Mouse (Mus musculus): Measurements from ENCODE around the gene Tmem223. TPM values are rescaled to one million over a fixed set of nuclear protein-coding genes. Genes with fewer than 3 reads are reported as not detected.
A peak's percentile ranks its signal among the peaks of the same experiment; 100 is the strongest.
"Not testable (repeated sequence)": the region's sequence is repeated elsewhere in the genome, so short reads cannot be mapped to it uniquely, and the experiment has no call there.

Gene Tmem223
- 179 and 185 TPM in 2 replicates for polyA plus RNA-seq (2016; fragmentation: Nextera tagmentation; extraction: Ambion mirVana)

DNA sequence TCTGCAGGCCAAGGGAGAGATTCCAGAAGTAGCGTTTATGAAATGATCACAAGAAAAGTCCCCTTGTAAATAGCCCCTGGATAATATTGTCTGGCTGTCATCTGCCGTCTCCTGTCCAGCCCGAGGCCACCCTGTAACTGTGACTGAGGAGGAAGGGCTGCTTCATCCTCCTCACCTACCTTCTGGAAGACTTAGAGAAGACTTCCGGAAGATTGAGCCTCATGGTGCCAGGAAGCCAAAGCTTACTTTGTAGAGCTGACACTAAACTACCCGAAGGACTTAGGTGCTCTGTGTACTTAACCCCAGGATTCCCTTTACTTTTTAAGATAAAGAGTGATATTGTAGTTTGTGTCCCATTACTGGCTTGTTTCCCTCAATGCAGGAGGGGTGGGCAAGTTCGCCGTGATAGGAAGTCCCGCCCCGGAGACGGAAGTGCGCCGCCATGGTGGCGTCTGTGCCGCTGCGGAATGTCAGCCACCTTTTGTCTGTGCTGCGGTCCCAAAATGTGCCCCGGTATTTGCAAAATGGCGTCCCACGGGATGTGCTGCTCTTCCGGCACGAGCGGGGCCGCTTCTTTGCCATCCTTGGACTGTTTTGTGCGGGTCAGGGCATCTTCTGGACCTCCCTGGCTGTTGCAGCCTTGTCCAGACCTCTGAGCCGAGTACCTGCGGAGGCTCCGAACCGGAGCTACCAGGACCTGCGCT is at the start of gene Tmem223:
Gene Tmem223, plus strand, starts transcription at position 430 of the 704 bp plus-strand sequence.
- 20% methylated on average over 29 of the region's 29 CpGs for WGBS
- Histone ChIP-seq H3K36me3 (replicated peaks) (peaks cover 75% of the 10 kb centered on the region), H3K9me3 (peaks cover 2% of the 10 kb centered on the region; the same call in 1 of the 2 replicates)

DNA sequence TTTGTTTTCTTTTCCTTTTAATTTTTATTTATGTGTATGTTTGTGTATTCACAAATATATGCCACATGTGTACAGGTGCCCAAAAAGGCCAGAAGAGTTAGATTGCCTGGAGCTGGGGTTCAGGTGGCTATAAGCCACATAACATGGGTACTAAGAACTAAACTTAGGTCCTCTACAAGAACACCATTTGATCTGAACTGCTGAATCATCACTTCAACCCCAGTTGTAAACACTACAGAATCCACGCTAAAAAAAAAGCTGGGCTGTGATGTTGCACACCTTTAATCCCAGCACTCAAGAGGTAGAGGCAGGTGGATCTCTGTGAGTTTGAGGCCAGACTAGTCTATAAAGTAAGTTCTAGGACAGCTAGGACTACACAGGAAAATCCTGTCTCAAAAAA is 49.4 kb upstream of the Tmem223 start:
- Histone ChIP-seq H3K4me3 (peak overlapping the region; percentile 83; the same call in 1 of the 2 replicates), H3K27me3 (replicated peaks; ENCODE audit: low read depth, poor library complexity, severe bottlenecking) (no peaks in the 10 kb centered on the region), H3K36me3 (replicated peaks) (peaks cover 25% of the 10 kb centered on the region), H3K27ac (replicated peaks) (no peak overlapping the region), H3K9me3 (no peaks in the 10 kb centered on the region), H3K4me1 (peaks cover 25% of the 10 kb centered on the region)
- DNase-seq (ENCODE audit: low spot score): no peak
- WGBS: 83% methylated on average over 1 of the region's 1 CpGs

More for the DNA sequence above, at the start of gene Tmem223:
- peak; percentile 86 for DNase-seq (ENCODE audit: low spot score)
- H3K27ac ChIP-seq (replicated peaks): peak within 1 kb of the TSS; percentile 97
- no peaks in the 10 kb centered on the region for H3K27me3 ChIP-seq (replicated peaks; ENCODE audit: low read depth, poor library complexity, severe bottlenecking)
- H3K4me1 ChIP-seq: peaks cover 38% of the 10 kb centered on the region
- H3K4me3 ChIP-seq: peak within 1 kb of the TSS; percentile 83

DNA sequence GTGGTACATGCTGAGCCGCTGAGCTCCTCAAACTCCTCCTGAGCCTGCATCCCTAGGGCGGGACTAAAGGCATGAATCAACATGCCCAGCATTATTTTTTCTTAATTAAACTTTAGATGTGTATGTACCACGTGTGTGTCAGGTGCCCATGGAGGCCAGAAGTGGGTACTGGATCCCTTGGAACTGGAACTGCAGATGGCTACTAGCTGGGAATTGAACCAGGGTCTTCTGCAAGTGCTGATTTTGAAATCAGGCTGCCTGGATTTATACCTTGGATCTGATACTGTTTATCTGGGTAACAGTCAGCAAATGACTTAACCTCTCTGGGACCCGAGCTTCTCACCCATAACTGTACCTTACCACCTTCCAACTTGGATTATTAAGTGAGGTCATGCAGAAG is 48.8 kb upstream of the Tmem223 start:
- peak overlapping the region; percentile 96; the same call in 1 of the 2 replicates for H3K27ac ChIP-seq (replicated peaks)
- no peaks in the 10 kb centered on the region for H3K9me3 ChIP-seq
- peaks cover 25% of the 10 kb centered on the region for H3K4me1 ChIP-seq
- H3K36me3 ChIP-seq (replicated peaks): peaks cover 32% of the 10 kb centered on the region
- WGBS: 70% methylated on average over 4 of the region's 4 CpGs
- peak overlapping the region; percentile 83 for H3K4me3 ChIP-seq
- H3K27me3 ChIP-seq (replicated peaks; ENCODE audit: low read depth, poor library complexity, severe bottlenecking): no peaks in the 10 kb centered on the region
- no peak for DNase-seq (ENCODE audit: low spot score)

DNA sequence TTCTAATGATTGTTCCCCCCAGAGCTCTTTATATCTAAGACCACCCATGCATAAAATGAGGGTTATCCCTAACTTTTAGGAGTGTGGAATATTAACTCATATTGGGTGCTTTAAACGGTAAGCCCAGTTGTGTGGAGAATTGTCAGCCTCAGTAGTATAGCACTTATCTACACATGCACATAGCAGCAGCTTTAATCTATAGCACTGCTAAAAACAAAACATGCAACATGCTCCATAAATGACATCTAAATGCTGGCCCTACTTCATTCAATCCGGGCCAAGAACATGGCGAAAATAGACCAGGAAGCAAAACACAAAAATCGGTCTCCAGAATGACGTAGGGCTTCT is 48.3 kb upstream of the Tmem223 start:
- peak overlapping the region; percentile 83 for H3K4me3 ChIP-seq
- H3K9me3 ChIP-seq: no peaks in the 10 kb centered on the region
- peaks cover 25% of the 10 kb centered on the region for H3K4me1 ChIP-seq
- H3K27me3 ChIP-seq (replicated peaks; ENCODE audit: low read depth, poor library complexity, severe bottlenecking): no peaks in the 10 kb centered on the region
- peak overlapping the region; percentile 96 for H3K27ac ChIP-seq (replicated peaks)
- DNase-seq (ENCODE audit: low spot score): no peak
- H3K36me3 ChIP-seq (replicated peaks): peaks cover 32% of the 10 kb centered on the region
- 3% methylated on average over 5 of the region's 5 CpGs for WGBS

DNA sequence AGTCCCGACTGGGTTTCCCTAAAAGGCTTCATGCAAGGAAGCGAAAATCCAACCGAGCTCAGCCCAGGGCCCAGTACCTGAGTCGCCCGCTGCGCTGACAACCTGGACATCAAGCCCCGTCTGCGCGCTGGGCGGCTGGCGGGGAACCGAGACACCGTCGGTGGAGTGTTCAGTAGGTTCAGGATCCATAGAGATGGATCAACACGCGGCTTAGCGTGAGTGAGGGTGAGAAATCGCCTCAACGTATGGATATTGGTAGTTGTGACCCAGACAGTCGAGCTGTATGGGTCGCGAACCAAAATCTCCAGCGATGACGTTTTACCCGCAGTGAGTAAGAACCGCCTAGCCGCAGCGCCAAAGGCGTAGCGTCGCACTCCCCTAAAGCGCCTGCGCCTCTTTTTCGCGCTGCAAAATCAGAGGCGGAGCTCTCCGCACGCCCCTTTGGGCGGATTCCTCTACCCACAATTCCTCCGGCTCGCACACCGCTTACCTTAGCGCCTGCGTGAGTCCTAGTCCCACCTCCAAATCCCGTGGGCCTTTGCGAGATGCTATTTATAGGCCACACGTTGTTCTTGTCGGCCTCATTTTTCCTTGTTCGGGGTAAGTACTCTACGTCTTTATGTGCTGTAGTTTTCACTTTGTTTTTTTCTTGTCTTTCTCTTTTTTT is 47.8 kb upstream of the Tmem223 start, which contains the start of gene Slc3a2:
Gene Slc3a2, minus strand, starts transcription at position 463 of the 667 bp plus-strand sequence.
- peak; percentile 97 for DNase-seq (ENCODE audit: low spot score)
- peaks cover 25% of the 10 kb centered on the region for H3K4me1 ChIP-seq
- peak within 1 kb of the TSS; percentile 83 for H3K4me3 ChIP-seq
- H3K36me3 ChIP-seq (replicated peaks): peaks cover 32% of the 10 kb centered on the region
- peak within 1 kb of the TSS; percentile 96 for H3K27ac ChIP-seq (replicated peaks)
- under 1% methylated on average over 50 of the region's 50 CpGs for WGBS
- no peaks in the 10 kb centered on the region for H3K27me3 ChIP-seq (replicated peaks; ENCODE audit: low read depth, poor library complexity, severe bottlenecking)
- no peaks in the 10 kb centered on the region for H3K9me3 ChIP-seq

DNA sequence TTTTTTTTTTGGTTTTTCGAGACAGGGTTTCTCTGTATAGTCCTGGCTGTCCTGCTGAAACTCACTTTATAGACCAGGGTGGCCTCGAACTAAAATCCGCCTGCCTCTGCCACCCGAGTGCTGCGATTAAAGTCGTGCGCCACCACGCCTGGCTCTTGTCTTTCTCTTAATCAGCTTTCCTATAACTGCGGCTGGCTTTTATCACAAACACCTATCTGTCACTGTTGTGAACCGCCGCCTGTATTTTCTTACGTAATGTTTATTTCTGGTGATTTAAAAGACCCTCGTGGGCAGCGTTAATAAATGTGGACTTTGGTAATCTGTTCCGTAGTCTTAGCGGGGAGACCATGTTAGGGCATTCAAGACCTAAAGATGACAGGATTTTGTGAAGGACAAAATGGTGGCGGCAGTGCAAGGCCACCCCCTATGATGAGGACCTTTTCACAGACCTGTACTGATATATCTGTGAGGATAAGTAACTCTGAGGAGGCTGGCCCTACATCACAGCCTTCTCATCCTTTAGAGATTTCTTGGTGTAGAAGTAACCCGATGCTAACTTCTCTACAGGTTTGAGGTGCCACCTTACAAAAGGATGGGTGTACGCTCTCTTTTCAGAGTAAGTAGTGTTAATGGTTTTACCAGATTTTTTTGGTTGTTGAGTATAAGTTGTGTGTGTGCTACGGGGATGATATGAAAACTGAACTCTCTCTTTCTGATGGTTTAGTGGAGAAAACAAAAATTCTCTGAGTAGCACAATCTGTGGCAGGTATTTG is 47.0 kb upstream of the Tmem223 start:
- Histone ChIP-seq H3K4me1 (peaks cover 25% of the 10 kb centered on the region), H3K36me3 (replicated peaks) (peaks cover 32% of the 10 kb centered on the region), H3K27ac (replicated peaks) (peak overlapping the region; percentile 96), H3K9me3 (no peaks in the 10 kb centered on the region), H3K27me3 (replicated peaks; ENCODE audit: low read depth, poor library complexity, severe bottlenecking) (no peaks in the 10 kb centered on the region), H3K4me3 (peak overlapping the region; percentile 83)
- WGBS: under 1% methylated on average over 20 of the region's 20 CpGs
- DNase-seq (ENCODE audit: low spot score): peak; percentile 26

DNA sequence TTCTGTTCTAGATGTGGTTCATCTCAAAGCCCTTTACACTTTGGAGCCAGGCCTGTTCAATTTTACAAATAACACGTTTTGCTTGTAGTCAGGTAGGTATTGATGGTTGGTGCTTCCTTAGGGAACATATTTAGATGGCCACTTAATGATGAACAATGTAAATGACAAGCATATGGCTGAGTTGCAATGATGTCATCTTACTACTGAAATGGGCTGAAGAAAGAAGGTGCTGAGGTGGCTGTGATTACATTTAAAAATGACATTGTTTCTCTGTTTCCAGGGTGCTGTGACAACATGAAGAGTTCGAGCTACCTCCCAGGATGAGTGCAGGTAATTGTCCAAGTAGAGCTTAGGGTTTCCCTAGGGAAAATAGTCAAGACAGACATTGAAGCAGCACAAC is 46.4 kb upstream of the Tmem223 start:
- DNase-seq (ENCODE audit: low spot score): no peak
- H3K4me3 ChIP-seq: peak overlapping the region; percentile 83
- 5% methylated on average over 2 of the region's 2 CpGs for WGBS
- H3K9me3 ChIP-seq: no peaks in the 10 kb centered on the region
- H3K36me3 ChIP-seq (replicated peaks): peaks cover 32% of the 10 kb centered on the region
- peak overlapping the region; percentile 96 for H3K27ac ChIP-seq (replicated peaks)
- no peaks in the 10 kb centered on the region for H3K27me3 ChIP-seq (replicated peaks; ENCODE audit: low read depth, poor library complexity, severe bottlenecking)
- H3K4me1 ChIP-seq: peaks cover 25% of the 10 kb centered on the region

DNA sequence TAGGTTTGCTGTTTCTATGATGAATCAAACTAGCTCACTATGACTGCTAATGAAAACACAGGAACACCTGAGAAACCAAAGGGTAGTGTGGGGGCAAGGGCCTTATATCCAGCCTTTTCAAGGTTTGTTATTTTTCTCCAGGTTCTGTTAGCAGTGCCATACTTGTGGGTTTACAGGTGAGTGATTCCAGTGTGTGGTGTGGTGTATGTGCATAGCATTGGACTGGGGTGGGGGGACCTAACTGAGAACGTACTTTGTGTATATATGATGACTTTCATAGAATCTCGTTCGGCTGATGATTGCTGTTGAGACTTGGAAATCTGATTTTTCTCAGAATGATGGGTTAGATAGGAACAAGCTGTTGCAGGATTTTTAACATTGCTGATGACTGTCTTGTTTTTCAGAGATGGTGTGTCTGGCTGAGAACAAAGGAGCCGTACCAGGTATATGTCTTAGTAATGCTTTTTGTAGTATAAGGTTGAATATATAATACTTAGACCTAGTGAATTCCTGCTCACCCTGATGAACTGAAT is 45.6 kb upstream of the Tmem223 start:
- no peak for DNase-seq (ENCODE audit: low spot score)
- Histone ChIP-seq H3K4me3 (peak overlapping the region; percentile 83), H3K9me3 (no peaks in the 10 kb centered on the region), H3K27ac (replicated peaks) (no peak overlapping the region), H3K27me3 (replicated peaks; ENCODE audit: low read depth, poor library complexity, severe bottlenecking) (no peaks in the 10 kb centered on the region), H3K36me3 (replicated peaks) (peaks cover 32% of the 10 kb centered on the region), H3K4me1 (peaks cover 25% of the 10 kb centered on the region)
- 59% methylated on average over 4 of the region's 4 CpGs for WGBS

DNA sequence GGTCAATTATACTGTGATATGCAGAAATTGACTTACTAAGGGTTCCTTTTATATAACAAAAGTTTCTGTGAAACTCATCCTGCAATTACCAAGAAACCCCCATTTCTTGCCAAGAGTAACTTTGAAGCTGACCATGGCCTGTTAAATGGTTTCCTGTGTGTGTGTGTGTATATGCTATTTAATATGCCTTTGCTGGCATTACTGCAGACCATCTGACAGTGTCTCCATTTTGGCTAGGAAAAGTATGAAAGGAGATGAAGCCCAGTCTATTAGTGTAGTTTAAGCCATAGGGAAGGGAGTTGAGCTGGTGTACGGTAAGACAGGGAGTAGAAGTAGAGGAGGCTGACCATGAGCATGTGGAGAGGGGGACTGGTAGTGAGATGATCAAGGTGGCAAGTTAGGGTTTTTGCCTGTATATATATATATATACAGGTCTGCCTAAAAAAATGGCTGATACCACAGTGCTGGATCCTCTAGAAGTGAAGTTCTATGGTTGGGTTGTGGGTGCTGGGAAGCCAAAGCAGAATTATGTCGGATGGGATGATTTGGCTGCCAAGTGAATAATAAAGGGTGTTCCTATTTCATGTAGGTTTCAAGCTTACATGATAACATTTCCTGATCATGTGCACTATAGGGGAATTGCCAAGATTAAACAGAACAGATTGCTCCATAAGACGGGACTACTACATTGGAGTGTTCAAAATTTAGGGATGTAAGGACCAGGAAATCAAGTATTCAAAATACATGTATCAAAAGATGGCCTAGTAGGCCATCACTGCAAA is 44.0 kb upstream of the Tmem223 start:
- H3K27ac ChIP-seq (replicated peaks): no peak overlapping the region
- H3K36me3 ChIP-seq (replicated peaks): peaks cover 32% of the 10 kb centered on the region
- H3K27me3 ChIP-seq (replicated peaks; ENCODE audit: low read depth, poor library complexity, severe bottlenecking): no peaks in the 10 kb centered on the region
- peak overlapping the region; percentile 83 for H3K4me3 ChIP-seq
- WGBS: 18% methylated on average over 3 of the region's 3 CpGs
- H3K9me3 ChIP-seq: no peaks in the 10 kb centered on the region
- no peak for DNase-seq (ENCODE audit: low spot score)
- peaks cover 22% of the 10 kb centered on the region for H3K4me1 ChIP-seq

DNA sequence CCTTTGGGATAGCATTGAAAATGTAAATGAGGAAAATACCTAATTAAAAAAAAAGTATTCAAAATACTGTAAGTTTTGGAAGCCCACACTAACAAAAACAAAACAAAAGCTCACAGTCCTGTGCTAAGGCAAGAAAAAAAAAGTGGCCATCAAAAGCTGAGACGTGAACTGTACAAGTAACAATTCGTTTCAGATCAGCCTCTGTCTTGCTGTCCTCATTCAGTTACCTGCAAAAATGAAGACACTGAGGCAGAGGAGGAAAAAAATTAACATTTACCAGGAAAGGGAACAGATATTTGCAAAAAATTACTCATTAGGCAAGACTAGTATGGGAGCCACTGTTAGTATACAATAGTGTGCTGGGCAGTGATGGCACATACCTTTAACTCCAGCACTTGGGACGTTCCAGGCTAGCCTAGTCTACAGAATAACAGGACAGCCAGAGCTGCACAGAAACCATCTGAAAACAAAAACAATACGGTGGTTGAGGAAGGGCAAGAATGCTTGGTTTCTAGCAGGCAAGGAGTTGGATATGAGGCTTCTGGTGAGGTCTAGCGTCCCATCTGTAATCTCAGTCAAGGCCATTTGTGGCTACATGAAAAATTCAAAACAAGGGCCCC is 43.2 kb upstream of the Tmem223 start:
- Histone ChIP-seq H3K9me3 (no peaks in the 10 kb centered on the region), H3K27ac (replicated peaks) (no peak overlapping the region), H3K4me3 (no peak overlapping the region), H3K36me3 (replicated peaks) (peaks cover 32% of the 10 kb centered on the region), H3K27me3 (replicated peaks; ENCODE audit: low read depth, poor library complexity, severe bottlenecking) (no peaks in the 10 kb centered on the region), H3K4me1 (peaks cover 15% of the 10 kb centered on the region; the same call in 1 of the 2 replicates)
- WGBS: 20% methylated on average over 5 of the region's 5 CpGs
- no peak for DNase-seq (ENCODE audit: low spot score)

DNA sequence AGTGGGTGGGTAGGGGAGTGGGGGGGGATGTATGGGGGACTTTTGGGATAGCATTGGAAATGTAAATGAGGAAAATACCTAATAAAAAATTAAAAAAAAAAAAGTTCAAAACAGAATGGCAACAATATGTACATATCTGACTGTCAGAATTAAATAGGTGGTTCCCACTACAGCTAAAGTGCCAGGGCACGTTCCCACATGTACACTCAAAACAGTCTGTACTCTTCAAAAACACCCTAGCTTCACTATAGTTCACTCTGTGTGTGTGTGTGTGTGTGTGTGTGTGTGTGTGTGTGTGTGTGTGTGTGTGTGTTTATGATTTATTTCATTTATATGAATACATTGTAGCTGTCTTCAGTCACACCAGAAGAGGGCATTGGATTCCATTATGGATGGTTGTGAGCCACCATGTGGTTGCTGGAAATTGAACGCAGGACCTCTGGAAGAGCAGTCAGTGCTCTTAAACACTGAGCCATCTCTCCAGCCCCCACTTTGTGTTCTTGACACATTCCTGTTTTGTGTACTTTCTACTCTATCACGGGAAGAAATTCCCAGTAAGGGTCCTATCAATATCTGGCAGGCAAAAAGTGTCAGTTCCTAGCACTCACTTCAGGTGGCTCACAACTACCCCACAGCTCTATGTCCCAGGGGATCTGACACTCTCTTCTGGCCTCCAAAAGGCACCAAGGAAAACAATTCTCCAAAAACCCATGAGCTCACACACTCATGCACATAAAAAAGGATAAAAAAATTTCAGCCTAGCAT is 42.3 kb upstream of the Tmem223 start:
- H3K9me3 ChIP-seq; H3K27me3 ChIP-seq (replicated peaks; ENCODE audit: low read depth, poor library complexity, severe bottlenecking); DNase-seq (ENCODE audit: low spot score); H3K27ac ChIP-seq (replicated peaks); H3K4me3 ChIP-seq: not testable (repeated sequence)
- 54% methylated on average over 3 of the region's 3 CpGs for WGBS
- peaks cover 15% of the 10 kb centered on the region; the same call in 1 of the 2 replicates for H3K4me1 ChIP-seq
- peaks cover 32% of the 10 kb centered on the region for H3K36me3 ChIP-seq (replicated peaks)
